Comparison of ENCODE assay signal across 11 mouse cellular contexts in genomic region chr17:45045804-45046203, GRCm38 (mm10).
A peak's percentile ranks its signal among the peaks of the same experiment; 100 is the strongest.
DNase-seq lines count a peak whose midpoint lies in the region; TF ChIP-seq lines count a peak whose summit lies in the region.
"Had no signal": no experiment of that assay in that cellular context is flagged by ENCODE, and none has a peak within 500 bp of the region (broad histone marks: within the 10 kb centered on the region; RNA-seq: fewer than 3 reads in every experiment).

No protein-coding gene starts in this region.

- no peak overlapping the region for H3K4me3 ChIP-seq in heart, adult 2 months
- H3K4me3 ChIP-seq in embryonic facial prominence, embryonic 10.5 days, result no peak overlapping the region
- H3K4me3 ChIP-seq: midbrain, embryonic 13.5 days had no signal

- TF ChIP-seq CTCF in heart, adult 2 months (IDR thresholded peaks at IDR 0.05), result peak; percentile 57

- no peak for DNase-seq in heart, adult 2 months
- no peak for DNase-seq in heart, adult 9 months (ENCODE audit: low spot score in 2 of 2)
- DNase-seq in spleen, adult 12 weeks (ENCODE audit: low spot score), result peak; percentile 26
- no peak for DNase-seq in spleen, postnatal 36 days (ENCODE audit: low spot score in 2 of 2)
- DNase-seq in induced T-regulatory cell, adult 2 months (ENCODE audit: low read depth), result peak; percentile 67
- DNase-seq in thymus, postnatal 4 days, result peak; percentile 69
- no peak for DNase-seq in urinary bladder, adult 2 months (ENCODE audit: low spot score)
- DNase-seq in embryonic facial prominence, embryonic 10.5 days (ENCODE audit: low spot score), result no peak
- DNase-seq: heart, postnatal 10 days; layer of hippocampus, postnatal 36 days had no signal

- TF ChIP-seq POLR2A in heart, adult 2 months (IDR thresholded peaks at IDR 0.05; ENCODE audit: insufficient read depth, low read depth, low read length), result no peak

- TF ChIP-seq EP300 in heart, adult 2 months (IDR thresholded peaks at IDR 0.05; ENCODE audit: insufficient read depth, low read depth, low read length), result no peak

- no peaks in the 10 kb centered on the region for H3K27me3 ChIP-seq in heart, adult 2 months (ENCODE audit: control insufficient read depth, insufficient read depth, low read length)
- no peaks in the 10 kb centered on the region for H3K27me3 ChIP-seq in embryonic facial prominence, embryonic 10.5 days (replicated peaks; ENCODE audit: low read depth, poor library complexity, severe bottlenecking)
- H3K27me3 ChIP-seq: midbrain, embryonic 13.5 days had no signal

- H3K79me2 ChIP-seq in heart, adult 2 months (replicated peaks; ENCODE audit: control insufficient read depth, insufficient read depth, low read length), result no peaks in the 10 kb centered on the region

- intact Hi-C loops in heart, adult 2 months (cut with DNase I), result no loop called here

- H3K36me3 ChIP-seq in heart, adult 2 months (ENCODE audit: control insufficient read depth, insufficient read depth, low read length), result no peaks in the 10 kb centered on the region
- 0 out of 2 replicates have a peak, but pooled peaks cover 6% of the 10 kb centered on the region for H3K36me3 ChIP-seq in embryonic facial prominence, embryonic 10.5 days (replicated peaks)
- H3K36me3 ChIP-seq: midbrain, embryonic 13.5 days had no signal

- H3K9me3 ChIP-seq in embryonic facial prominence, embryonic 10.5 days, result no peaks in the 10 kb centered on the region
- H3K9me3 ChIP-seq: midbrain, embryonic 13.5 days had no signal

- H3K27ac ChIP-seq in heart, adult 2 months, result no peak overlapping the region
- no peak overlapping the region for H3K27ac ChIP-seq in embryonic facial prominence, embryonic 10.5 days (replicated peaks)
- H3K27ac ChIP-seq: midbrain, embryonic 13.5 days had no signal

- no peak overlapping the region for H3K9ac ChIP-seq in heart, adult 2 months (ENCODE audit: low read depth, low read length)
- H3K9ac ChIP-seq: midbrain, embryonic 13.5 days had no signal

- H3K4me1 ChIP-seq in heart, adult 2 months (ENCODE audit: control insufficient read depth, insufficient read depth, low read length), result no peaks in the 10 kb centered on the region
- H3K4me1 ChIP-seq in embryonic facial prominence, embryonic 10.5 days, result peaks cover 4% of the 10 kb centered on the region; the same call in 1 of the 2 replicates
- H3K4me1 ChIP-seq: midbrain, embryonic 13.5 days had no signal

Comparison
In these comparisons a context has a peak if more than half of its experiments do, and no peak if none do; other contexts are left out.
1. DNase-seq: peak in spleen, adult 12 weeks (single experiment), induced T-regulatory cell, adult 2 months (single experiment) and thymus, postnatal 4 days (single experiment); none in heart, adult 2 months (0 of 2), heart, adult 9 months (0 of 2), spleen, postnatal 36 days (0 of 2), urinary bladder, adult 2 months (single experiment) and embryonic facial prominence, embryonic 10.5 days (single experiment).